Mouse (Mus musculus): ENCODE results near the gene Skor1.

Gene Skor1

GRCm38 (mm10) chr9:63091101-63091921, 57.5 kb downstream of the Skor1 start:
- DNase-seq (ENCODE audit: low spot score), result peak; percentile 52

- DNase-seq (ENCODE audit: low spot score), result no peak
Measured at GRCm38 (mm10) chr9:63089141-63089540, 59.6 kb downstream of the Skor1 start.
